Mouse (Mus musculus): ENCODE results near the gene Il22ra1. TPM values are rescaled to one million over a fixed set of nuclear protein-coding genes. Genes with fewer than 3 reads are reported as not detected.

Il22ra1 gene
- polyA plus RNA-seq, 1 experiment from 2014 or later = 0.13 TPM

- Histone ChIP-seq H3K9ac (ENCODE audit: low read length) (no peak overlapping the region), H3K27me3 (ENCODE audit: control insufficient read depth, insufficient read depth, low read depth, low read length) (no peaks in the 10 kb centered on the region), H3K4me3 (ENCODE audit: low read length) (no peak overlapping the region), H3K27ac (ENCODE audit: low read length) (no peak overlapping the region), H3K4me2 (ENCODE audit: low read depth, low read length) (no peak overlapping the region), H3K9me3 (ENCODE audit: control insufficient read depth, low read length) (peaks cover 3% of the 10 kb centered on the region; the same call in 1 of the 2 replicates), H3K4me1 (replicated peaks; ENCODE audit: control insufficient read depth, insufficient read depth, low read length) (peaks cover 3% of the 10 kb centered on the region; the same call in 1 of the 2 replicates), H3K36me3 (ENCODE audit: control insufficient read depth, insufficient read depth, low read length) (no peaks in the 10 kb centered on the region)
- no peak for ATAC-seq (ENCODE audit: low read depth)
- WGBS = 65% methylated on average over 17 of the region's 17 CpGs
Observed at GRCm38 (mm10) chr4:135722540-135723290, 5.3 kb upstream of the Il22ra1 start.

- Histone ChIP-seq H3K4me2 (ENCODE audit: low read depth, low read length) (no peak overlapping the region), H3K4me3 (ENCODE audit: low read length) (no peak overlapping the region), H3K27me3 (ENCODE audit: control insufficient read depth, insufficient read depth, low read depth, low read length) (no peaks in the 10 kb centered on the region), H3K27ac (ENCODE audit: low read length) (no peak overlapping the region), H3K4me1 (replicated peaks; ENCODE audit: control insufficient read depth, insufficient read depth, low read length) (peaks cover 8% of the 10 kb centered on the region; the same call in 1 of the 2 replicates), H3K9ac (ENCODE audit: low read length) (no peak overlapping the region), H3K9me3 (ENCODE audit: control insufficient read depth, low read length) (peaks cover 3% of the 10 kb centered on the region; the same call in 1 of the 2 replicates), H3K36me3 (ENCODE audit: control insufficient read depth, insufficient read depth, low read length) (no peaks in the 10 kb centered on the region)
- 65% methylated on average over 11 of the region's 11 CpGs for WGBS
- no peak for ATAC-seq (ENCODE audit: low read depth)
Observed at GRCm38 (mm10) chr4:135726416-135726815, 1.6 kb upstream of the Il22ra1 start.

GRCm38 (mm10) chr4:135730204-135730603 lies 2.2 kb downstream of the Il22ra1 start:
- Histone ChIP-seq H3K4me3 (ENCODE audit: low read length) (no peak overlapping the region), H3K4me1 (replicated peaks; ENCODE audit: control insufficient read depth, insufficient read depth, low read length) (peaks cover 8% of the 10 kb centered on the region; the same call in 1 of the 2 replicates), H3K27me3 (ENCODE audit: control insufficient read depth, insufficient read depth, low read depth, low read length) (no peaks in the 10 kb centered on the region), H3K27ac (ENCODE audit: low read length) (no peak overlapping the region), H3K36me3 (ENCODE audit: control insufficient read depth, insufficient read depth, low read length) (no peaks in the 10 kb centered on the region), H3K9me3 (ENCODE audit: control insufficient read depth, low read length) (0 out of 2 replicates have a peak, but pooled peaks cover 5% of the 10 kb centered on the region), H3K9ac (ENCODE audit: low read length) (no peak overlapping the region), H3K4me2 (ENCODE audit: low read depth, low read length) (no peak overlapping the region)
- 72% methylated on average over 9 of the region's 9 CpGs for WGBS
- ATAC-seq (ENCODE audit: low read depth) = no peak

GRCm38 (mm10) chr4:135730951-135731350 lies 3.0 kb downstream of the Il22ra1 start:
- Histone ChIP-seq H3K9ac (ENCODE audit: low read length) (no peak overlapping the region), H3K4me3 (ENCODE audit: low read length) (no peak overlapping the region), H3K9me3 (ENCODE audit: control insufficient read depth, low read length) (0 out of 2 replicates have a peak, but pooled peaks cover 5% of the 10 kb centered on the region), H3K27me3 (ENCODE audit: control insufficient read depth, insufficient read depth, low read depth, low read length) (no peaks in the 10 kb centered on the region), H3K36me3 (ENCODE audit: control insufficient read depth, insufficient read depth, low read length) (no peaks in the 10 kb centered on the region), H3K4me1 (replicated peaks; ENCODE audit: control insufficient read depth, insufficient read depth, low read length) (peaks cover 8% of the 10 kb centered on the region; the same call in 1 of the 2 replicates), H3K4me2 (ENCODE audit: low read depth, low read length) (no peak overlapping the region), H3K27ac (ENCODE audit: low read length) (no peak overlapping the region)
- no peak for ATAC-seq (ENCODE audit: low read depth)
- WGBS = 56% methylated on average over 8 of the region's 8 CpGs

- H3K9me3 ChIP-seq (ENCODE audit: control insufficient read depth, low read length) = 0 out of 2 replicates have a peak, but pooled peaks cover 5% of the 10 kb centered on the region
- 92% methylated on average over 14 of the region's 14 CpGs for WGBS
- ATAC-seq (ENCODE audit: low read depth) = no peak
Observed at GRCm38 (mm10) chr4:135733901-135734300, 5.9 kb downstream of the Il22ra1 start.

GRCm38 (mm10) chr4:135736903-135737302 lies 8.9 kb downstream of the Il22ra1 start:
- no peak overlapping the region for H3K27ac ChIP-seq (ENCODE audit: low read length)
- no peak overlapping the region for H3K9ac ChIP-seq (ENCODE audit: low read length)
- no peak overlapping the region for H3K4me2 ChIP-seq (ENCODE audit: low read depth, low read length)
- no peak for ATAC-seq (ENCODE audit: low read depth)
- H3K9me3 ChIP-seq (ENCODE audit: control insufficient read depth, low read length) = 0 out of 2 replicates have a peak, but pooled peaks cover 5% of the 10 kb centered on the region
- H3K4me3 ChIP-seq (ENCODE audit: low read length) = no peak overlapping the region
- H3K36me3 ChIP-seq (ENCODE audit: control insufficient read depth, insufficient read depth, low read length) = no peaks in the 10 kb centered on the region
- H3K4me1 ChIP-seq (replicated peaks; ENCODE audit: control insufficient read depth, insufficient read depth, low read length) = no peaks in the 10 kb centered on the region
- no peaks in the 10 kb centered on the region for H3K27me3 ChIP-seq (ENCODE audit: control insufficient read depth, insufficient read depth, low read depth, low read length)
- WGBS = 64% methylated on average over 3 of the region's 3 CpGs

More at GRCm38 (mm10) chr4:135733901-135734300, 5.9 kb downstream of the Il22ra1 start:
- H3K9ac ChIP-seq (ENCODE audit: low read length) = no peak overlapping the region
- H3K4me1 ChIP-seq (replicated peaks; ENCODE audit: control insufficient read depth, insufficient read depth, low read length) = no peaks in the 10 kb centered on the region
- no peak overlapping the region for H3K27ac ChIP-seq (ENCODE audit: low read length)
- no peak overlapping the region for H3K4me2 ChIP-seq (ENCODE audit: low read depth, low read length)
- H3K4me3 ChIP-seq (ENCODE audit: low read length) = no peak overlapping the region
- H3K27me3 ChIP-seq (ENCODE audit: control insufficient read depth, insufficient read depth, low read depth, low read length) = no peaks in the 10 kb centered on the region
- no peaks in the 10 kb centered on the region for H3K36me3 ChIP-seq (ENCODE audit: control insufficient read depth, insufficient read depth, low read length)

- no peak overlapping the region for H3K27ac ChIP-seq (ENCODE audit: low read length)
- H3K27me3 ChIP-seq (ENCODE audit: control insufficient read depth, insufficient read depth, low read depth, low read length) = no peaks in the 10 kb centered on the region
- no peak overlapping the region for H3K4me3 ChIP-seq (ENCODE audit: low read length)
- no peak overlapping the region for H3K9ac ChIP-seq (ENCODE audit: low read length)
- no peaks in the 10 kb centered on the region for H3K36me3 ChIP-seq (ENCODE audit: control insufficient read depth, insufficient read depth, low read length)
- H3K9me3 ChIP-seq (ENCODE audit: control insufficient read depth, low read length) = 0 out of 2 replicates have a peak, but pooled peaks cover 5% of the 10 kb centered on the region
- no peaks in the 10 kb centered on the region for H3K4me1 ChIP-seq (replicated peaks; ENCODE audit: control insufficient read depth, insufficient read depth, low read length)
- 29% methylated on average over 5 of the region's 5 CpGs for WGBS
- no peak for ATAC-seq (ENCODE audit: low read depth)
- H3K4me2 ChIP-seq (ENCODE audit: low read depth, low read length) = no peak overlapping the region
Observed at GRCm38 (mm10) chr4:135738237-135738636, 10.3 kb downstream of the Il22ra1 start.

- no peak overlapping the region for H3K27ac ChIP-seq (ENCODE audit: low read length)
- no peak overlapping the region for H3K4me2 ChIP-seq (ENCODE audit: low read depth, low read length)
- H3K36me3 ChIP-seq (ENCODE audit: control insufficient read depth, insufficient read depth, low read length) = no peaks in the 10 kb centered on the region
- no peak overlapping the region for H3K4me3 ChIP-seq (ENCODE audit: low read length)
- WGBS = 48% methylated on average over 7 of the region's 7 CpGs
- peaks cover 3% of the 10 kb centered on the region; the same call in 1 of the 2 replicates for H3K4me1 ChIP-seq (replicated peaks; ENCODE audit: control insufficient read depth, insufficient read depth, low read length)
- ATAC-seq (ENCODE audit: low read depth) = no peak
- H3K9ac ChIP-seq (ENCODE audit: low read length) = no peak overlapping the region
- H3K27me3 ChIP-seq (ENCODE audit: control insufficient read depth, insufficient read depth, low read depth, low read length) = no peaks in the 10 kb centered on the region
- 0 out of 2 replicates have a peak, but pooled peaks cover 5% of the 10 kb centered on the region for H3K9me3 ChIP-seq (ENCODE audit: control insufficient read depth, low read length)
Observed at GRCm38 (mm10) chr4:135739148-135739547, 11.2 kb downstream of the Il22ra1 start.

GRCm38 (mm10) chr4:135739672-135740071 lies 11.7 kb downstream of the Il22ra1 start:
- ATAC-seq (ENCODE audit: low read depth) = no peak
- Histone ChIP-seq H3K4me1 (replicated peaks; ENCODE audit: control insufficient read depth, insufficient read depth, low read length) (peaks cover 4% of the 10 kb centered on the region), H3K9me3 (ENCODE audit: control insufficient read depth, low read length) (0 out of 2 replicates have a peak, but pooled peaks cover 2% of the 10 kb centered on the region), H3K36me3 (ENCODE audit: control insufficient read depth, insufficient read depth, low read length) (no peaks in the 10 kb centered on the region), H3K4me2 (ENCODE audit: low read depth, low read length) (no peak overlapping the region), H3K27ac (ENCODE audit: low read length) (no peak overlapping the region), H3K4me3 (ENCODE audit: low read length) (no peak overlapping the region), H3K27me3 (ENCODE audit: control insufficient read depth, insufficient read depth, low read depth, low read length) (no peaks in the 10 kb centered on the region), H3K9ac (ENCODE audit: low read length) (no peak overlapping the region)
- 91% methylated on average over 14 of the region's 14 CpGs for WGBS
